ENCODE assay signal across 29 mouse cellular contexts in the genomic region with DNA sequence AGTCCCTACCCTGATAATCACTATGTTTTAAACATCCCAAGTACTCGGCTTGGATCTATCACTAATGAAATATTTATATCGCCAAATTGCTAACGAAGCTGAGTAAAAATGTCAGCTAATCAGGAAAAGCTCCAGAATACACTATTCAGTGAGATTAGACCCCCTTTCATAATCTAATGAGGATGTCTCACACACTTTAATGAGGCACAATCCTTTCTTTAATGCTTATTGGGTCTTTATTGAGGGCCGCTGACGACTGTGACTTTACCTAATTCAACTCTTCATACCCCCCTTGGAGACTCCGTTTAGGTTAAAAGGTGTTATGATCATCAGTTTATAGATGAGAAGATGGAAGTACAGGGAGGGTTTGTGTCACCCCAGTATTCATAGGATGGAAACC.
DNase-seq lines count a peak whose midpoint lies in the region; ATAC-seq lines count a peak whose summit lies in the region.
"Had no signal": no experiment of that assay in that cellular context is flagged by ENCODE, and none has a peak within 500 bp of the region (broad histone marks: within the 10 kb centered on the region; RNA-seq: fewer than 3 reads in every experiment).

No protein-coding gene starts in this region.

- no peak for ATAC-seq in forebrain, embryonic 14.5 days
- ATAC-seq in midbrain, embryonic 11.5 days (ENCODE audit: low FRiP score): no peak
- ATAC-seq in midbrain, embryonic 14.5 days (ENCODE audit: low FRiP score, low TSS enrichment): no peak
- peak; percentile 72; the same call in 1 of the 2 replicates for ATAC-seq in forebrain, embryonic 16.5 days
- ATAC-seq: activated CD4-positive, CD25-positive, alpha-beta regulatory T cell, adult 4 months; hindbrain, embryonic 16.5 days; intestine, embryonic 15.5 days had no signal

- DNase-seq in forebrain, embryonic 14.5 days (ENCODE audit: low spot score): peak; percentile 70
- no peak for DNase-seq in forebrain, embryonic 10.5 days (ENCODE audit: extremely low spot score, low spot score)
- peak; percentile 79 for DNase-seq in midbrain, embryonic 11.5 days (ENCODE audit: low spot score, missing footprints)
- DNase-seq in midbrain, embryonic 14.5 days: no peak
- no peak for DNase-seq in kidney, postnatal 10 days
- DNase-seq in gastrocnemius, adult 18-20 months (ENCODE audit: low spot score): no peak
- DNase-seq: adrenal gland, adult 8-10 months; adrenal gland, postnatal 25 days; B cell, adult 2 months; cerebellum, adult 18-20 months; cerebellum, adult 9-10 months; cerebellum, postnatal 25 days; gastrocnemius, adult 2 months; gastrocnemius, postnatal 14 days; heart, adult 11 months; heart, postnatal 10 days; heart, postnatal 36 days; kidney, adult 11 months had no signal

- H3K4me1 ChIP-seq in forebrain, embryonic 14.5 days (ENCODE audit: control insufficient read depth, insufficient read depth, low read length): peaks cover 2% of the 10 kb centered on the region; the same call in 1 of the 2 replicates
- H3K4me1 ChIP-seq in forebrain, embryonic 10.5 days: peaks cover 15% of the 10 kb centered on the region; the same call in 1 of the 2 replicates
- H3K4me1 ChIP-seq in midbrain, embryonic 11.5 days (ENCODE audit: control insufficient read depth, insufficient read depth, low read length): no peaks in the 10 kb centered on the region
- H3K4me1 ChIP-seq in midbrain, embryonic 14.5 days (ENCODE audit: control insufficient read depth, insufficient read depth, low read length): 0 out of 2 replicates have a peak, but pooled peaks cover 2% of the 10 kb centered on the region
- H3K4me1 ChIP-seq in forebrain, embryonic 16.5 days (replicated peaks; ENCODE audit: control insufficient read depth, insufficient read depth, low read length): peaks cover 13% of the 10 kb centered on the region
- H3K4me1 ChIP-seq: heart, embryonic 12.5 days; heart, embryonic 15.5 days had no signal

- H3K27me3 ChIP-seq in forebrain, embryonic 14.5 days (replicated peaks; ENCODE audit: control insufficient read depth, insufficient read depth, low read length): no peaks in the 10 kb centered on the region
- H3K27me3 ChIP-seq in forebrain, embryonic 10.5 days (ENCODE audit: poor library complexity, severe bottlenecking): no peaks in the 10 kb centered on the region
- no peaks in the 10 kb centered on the region for H3K27me3 ChIP-seq in midbrain, embryonic 11.5 days (ENCODE audit: control insufficient read depth, insufficient read depth, low read length)
- no peaks in the 10 kb centered on the region for H3K27me3 ChIP-seq in midbrain, embryonic 14.5 days (ENCODE audit: control insufficient read depth, insufficient read depth, low read length)
- no peaks in the 10 kb centered on the region for H3K27me3 ChIP-seq in forebrain, embryonic 16.5 days (replicated peaks; ENCODE audit: control insufficient read depth, insufficient read depth, low read length)
- H3K27me3 ChIP-seq: CH12.LX; embryonic facial prominence, embryonic 12.5 days; embryonic facial prominence, embryonic 15.5 days; heart, embryonic 12.5 days; heart, embryonic 15.5 days; hindbrain, embryonic 13.5 days; intestine, embryonic 15.5 days had no signal

- peaks cover 8% of the 10 kb centered on the region; the same call in 1 of the 2 replicates for H3K9me3 ChIP-seq in forebrain, embryonic 14.5 days (replicated peaks; ENCODE audit: control insufficient read depth, low read length)
- peaks cover 7% of the 10 kb centered on the region; the same call in 1 of the 2 replicates for H3K9me3 ChIP-seq in forebrain, embryonic 10.5 days
- H3K9me3 ChIP-seq in midbrain, embryonic 11.5 days (ENCODE audit: control insufficient read depth, low read length): no peaks in the 10 kb centered on the region
- H3K9me3 ChIP-seq in midbrain, embryonic 14.5 days (ENCODE audit: control insufficient read depth, low read length): 0 out of 2 replicates have a peak, but pooled peaks cover 5% of the 10 kb centered on the region
- no peaks in the 10 kb centered on the region; the same call in 1 of the 2 replicates for H3K9me3 ChIP-seq in forebrain, embryonic 16.5 days (ENCODE audit: control insufficient read depth, low read length)
- H3K9me3 ChIP-seq: embryonic facial prominence, embryonic 12.5 days; embryonic facial prominence, embryonic 15.5 days; heart, embryonic 15.5 days; hindbrain, embryonic 13.5 days; intestine, embryonic 15.5 days had no signal

- H3K4me2 ChIP-seq in forebrain, embryonic 14.5 days (ENCODE audit: low read length): no peak overlapping the region
- no peak overlapping the region for H3K4me2 ChIP-seq in midbrain, embryonic 11.5 days
- H3K4me2 ChIP-seq in midbrain, embryonic 14.5 days (ENCODE audit: low read length): no peak overlapping the region
- no peak overlapping the region for H3K4me2 ChIP-seq in forebrain, embryonic 16.5 days (ENCODE audit: low read length)
- H3K4me2 ChIP-seq: embryonic facial prominence, embryonic 12.5 days; embryonic facial prominence, embryonic 15.5 days; heart, embryonic 12.5 days; heart, embryonic 15.5 days; hindbrain, embryonic 13.5 days; intestine, embryonic 15.5 days had no signal

- H3K36me3 ChIP-seq in forebrain, embryonic 14.5 days (ENCODE audit: control insufficient read depth, insufficient read depth, low read length): no peaks in the 10 kb centered on the region
- H3K36me3 ChIP-seq in forebrain, embryonic 10.5 days (replicated peaks): no peaks in the 10 kb centered on the region
- H3K36me3 ChIP-seq in midbrain, embryonic 11.5 days (ENCODE audit: control insufficient read depth, insufficient read depth, low read length): no peaks in the 10 kb centered on the region
- H3K36me3 ChIP-seq in midbrain, embryonic 14.5 days (ENCODE audit: control insufficient read depth, insufficient read depth, low read length): no peaks in the 10 kb centered on the region
- H3K36me3 ChIP-seq in forebrain, embryonic 16.5 days (ENCODE audit: control insufficient read depth, insufficient read depth): no peaks in the 10 kb centered on the region
- H3K36me3 ChIP-seq: embryonic facial prominence, embryonic 12.5 days; embryonic facial prominence, embryonic 15.5 days; heart, embryonic 12.5 days; heart, embryonic 15.5 days; hindbrain, embryonic 10.5 days; hindbrain, embryonic 13.5 days; intestine, embryonic 15.5 days had no signal

- WGBS in forebrain, embryonic 14.5 days: 11% methylated on average over 6 of the region's 6 CpGs
- 61% methylated on average over 6 of the region's 6 CpGs for WGBS in forebrain, embryonic 10.5 days
- WGBS in midbrain, embryonic 11.5 days: 72% methylated on average over 6 of the region's 6 CpGs
- 54% methylated on average over 6 of the region's 6 CpGs for WGBS in midbrain, embryonic 14.5 days
- 9% methylated on average over 6 of the region's 6 CpGs for WGBS in forebrain, embryonic 16.5 days

- H3K27ac ChIP-seq in forebrain, embryonic 14.5 days (ENCODE audit: low read depth, low read length): peak overlapping the region; percentile 1; the same call in 1 of the 2 replicates
- H3K27ac ChIP-seq in forebrain, embryonic 10.5 days: no peak overlapping the region
- no peak overlapping the region for H3K27ac ChIP-seq in midbrain, embryonic 11.5 days (ENCODE audit: low read depth, low read length)
- no peak overlapping the region for H3K27ac ChIP-seq in midbrain, embryonic 14.5 days (replicated peaks; ENCODE audit: low read depth, low read length)
- peak overlapping the region; percentile 48; the same call in 1 of the 2 replicates for H3K27ac ChIP-seq in forebrain, embryonic 16.5 days (ENCODE audit: low read length)
- H3K27ac ChIP-seq: embryonic facial prominence, embryonic 12.5 days; embryonic facial prominence, embryonic 15.5 days; gastrocnemius, adult 2 months; heart, embryonic 15.5 days; hindbrain, embryonic 10.5 days; hindbrain, embryonic 13.5 days; intestine, embryonic 15.5 days had no signal

- H3K4me3 ChIP-seq in forebrain, embryonic 14.5 days (ENCODE audit: low read depth, low read length): no peak overlapping the region
- H3K4me3 ChIP-seq in forebrain, embryonic 10.5 days: no peak overlapping the region
- no peak overlapping the region for H3K4me3 ChIP-seq in midbrain, embryonic 11.5 days (ENCODE audit: low read depth, low read length)
- H3K4me3 ChIP-seq in midbrain, embryonic 14.5 days (replicated peaks; ENCODE audit: low read depth, low read length): no peak overlapping the region
- no peak overlapping the region for H3K4me3 ChIP-seq in forebrain, embryonic 16.5 days (replicated peaks; ENCODE audit: low read length)
- H3K4me3 ChIP-seq: embryonic facial prominence, embryonic 12.5 days; embryonic facial prominence, embryonic 15.5 days; gastrocnemius, adult 2 months; heart, embryonic 12.5 days; heart, embryonic 15.5 days; hindbrain, embryonic 10.5 days; hindbrain, embryonic 13.5 days; intestine, embryonic 15.5 days had no signal

- no peak overlapping the region for H3K9ac ChIP-seq in forebrain, embryonic 14.5 days (ENCODE audit: low read length)
- H3K9ac ChIP-seq in midbrain, embryonic 11.5 days (ENCODE audit: low read length): no peak overlapping the region
- no peak overlapping the region for H3K9ac ChIP-seq in midbrain, embryonic 14.5 days (replicated peaks; ENCODE audit: low read length)
- H3K9ac ChIP-seq in forebrain, embryonic 16.5 days (replicated peaks; ENCODE audit: low read depth, low read length): no peak overlapping the region
- H3K9ac ChIP-seq: embryonic facial prominence, embryonic 12.5 days; embryonic facial prominence, embryonic 15.5 days; heart, embryonic 12.5 days; heart, embryonic 15.5 days; hindbrain, embryonic 13.5 days; intestine, embryonic 15.5 days had no signal

Comparison
In these comparisons a context has a peak if more than half of its experiments do, and no peak if none do; other contexts are left out.
1. DNase-seq: peak in forebrain, embryonic 14.5 days (single experiment) and midbrain, embryonic 11.5 days (single experiment); none in forebrain, embryonic 10.5 days (single experiment), midbrain, embryonic 14.5 days (single experiment), kidney, postnatal 10 days (single experiment) and gastrocnemius, adult 18-20 months (single experiment).
2. H3K27ac ChIP-seq: peak in forebrain, embryonic 14.5 days (single experiment) and forebrain, embryonic 16.5 days (single experiment); none in forebrain, embryonic 10.5 days (single experiment), midbrain, embryonic 11.5 days (single experiment) and midbrain, embryonic 14.5 days (single experiment).